In the genomic region with DNA sequence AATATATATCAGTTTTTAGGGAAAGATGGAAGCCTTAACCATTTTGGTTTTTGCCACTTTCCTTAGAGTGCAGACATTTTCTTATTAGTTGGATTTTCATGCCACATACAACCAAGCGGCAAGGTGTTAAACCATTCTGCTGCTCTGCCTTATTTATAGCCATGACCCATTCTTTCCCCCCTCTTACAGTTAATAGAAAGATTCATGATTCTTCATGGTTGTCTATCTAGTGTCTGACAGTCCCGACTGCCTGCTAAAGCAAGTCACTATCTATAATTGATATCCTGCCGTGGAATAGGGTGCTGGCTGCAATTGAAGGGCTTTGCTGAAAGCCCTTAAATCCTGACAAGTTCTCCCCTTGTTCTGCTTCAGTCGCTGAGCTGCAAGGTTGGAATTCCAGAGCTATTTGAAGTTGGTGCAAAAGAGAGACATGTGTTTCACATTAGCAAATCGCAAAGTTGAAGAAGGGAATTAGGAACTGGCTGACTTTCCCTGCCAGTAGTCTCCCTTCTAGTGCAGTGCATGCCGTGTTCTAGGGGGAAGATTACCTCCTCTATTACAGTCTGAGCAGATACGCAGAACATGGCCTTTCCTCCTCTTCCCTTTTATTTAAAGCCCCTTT, we compare ENCODE assay signal across 12 mouse cellular contexts.
DNase-seq lines count a peak whose midpoint lies in the region; ATAC-seq and TF ChIP-seq lines count a peak whose summit lies in the region.
"Had no signal": no experiment of that assay in that cellular context is flagged by ENCODE, and none has a peak within 500 bp of the region (broad histone marks: within the 10 kb centered on the region; RNA-seq: fewer than 3 reads in every experiment).

No protein-coding gene starts in this region.

- no peak for ATAC-seq in lung, embryonic 14.5 days (ENCODE audit: insufficient read depth)
- no peak for ATAC-seq in embryonic facial prominence, embryonic 11.5 days (replicated peaks; ENCODE audit: insufficient number of reproducible peaks, low FRiP score, low TSS enrichment, low read depth)
- peak; percentile 69; the same call in 1 of the 2 replicates for ATAC-seq in limb, embryonic 15.5 days (ENCODE audit: insufficient number of reproducible peaks, low FRiP score, low TSS enrichment, low read depth)
- no peak for ATAC-seq in liver, embryonic 12.5 days
- ATAC-seq: forebrain, postnatal 0 days had no signal

- no peaks in the 10 kb centered on the region for H3K9me3 ChIP-seq in lung, embryonic 14.5 days (ENCODE audit: low read depth, low read length)
- H3K9me3 ChIP-seq in embryonic facial prominence, embryonic 11.5 days (replicated peaks; ENCODE audit: control insufficient read depth, low read length): no peaks in the 10 kb centered on the region
- H3K9me3 ChIP-seq in limb, embryonic 15.5 days: no peaks in the 10 kb centered on the region
- no peaks in the 10 kb centered on the region for H3K9me3 ChIP-seq in liver, embryonic 12.5 days (replicated peaks)

- peaks cover 47% of the 10 kb centered on the region for H3K36me3 ChIP-seq in lung, embryonic 14.5 days (ENCODE audit: insufficient read depth)
- H3K36me3 ChIP-seq in embryonic facial prominence, embryonic 11.5 days (replicated peaks; ENCODE audit: control insufficient read depth, insufficient read depth, low read depth, low read length): peaks cover 6% of the 10 kb centered on the region
- H3K36me3 ChIP-seq in limb, embryonic 15.5 days: peaks cover 26% of the 10 kb centered on the region
- no peaks in the 10 kb centered on the region for H3K36me3 ChIP-seq in liver, embryonic 12.5 days

- no peak overlapping the region for H3K27ac ChIP-seq in lung, embryonic 14.5 days (ENCODE audit: low read depth)
- H3K27ac ChIP-seq in embryonic facial prominence, embryonic 11.5 days (replicated peaks; ENCODE audit: low read depth, low read length): no peak overlapping the region
- H3K27ac ChIP-seq in limb, embryonic 15.5 days: peak overlapping the region; percentile 72
- H3K27ac ChIP-seq in liver, embryonic 12.5 days: no peak overlapping the region

- peak; percentile 14 for DNase-seq in gastrocnemius, adult 18-20 months (ENCODE audit: low spot score)
- no peak for DNase-seq in gastrocnemius, postnatal 14 days
- peak; percentile 32 for DNase-seq in lung, embryonic 14.5 days
- DNase-seq in lung, postnatal 14 days: no peak
- DNase-seq in embryonic facial prominence, embryonic 11.5 days (ENCODE audit: low spot score): peak; percentile 84
- no peak for DNase-seq in frontal cortex, postnatal 25 days (ENCODE audit: low spot score in 2 of 2)
- DNase-seq: adrenal gland, postnatal 25 days; cerebellum, adult 9-11 months; forebrain, postnatal 0 days; right cerebral cortex, adult 18-20 months had no signal

- 27% methylated on average over 7 of the region's 7 CpGs for WGBS in lung, embryonic 14.5 days
- 25% methylated on average over 7 of the region's 7 CpGs for WGBS in embryonic facial prominence, embryonic 11.5 days
- 18% methylated on average over 7 of the region's 7 CpGs for WGBS in limb, embryonic 15.5 days
- 54% methylated on average over 7 of the region's 7 CpGs for WGBS in liver, embryonic 12.5 days (ENCODE audit: insufficient replicate concordance)

- no peak overlapping the region for H3K9ac ChIP-seq in lung, embryonic 14.5 days
- no peak overlapping the region for H3K9ac ChIP-seq in embryonic facial prominence, embryonic 11.5 days (replicated peaks; ENCODE audit: low read length)
- H3K9ac ChIP-seq in limb, embryonic 15.5 days: no peak overlapping the region
- H3K9ac ChIP-seq in liver, embryonic 12.5 days: no peak overlapping the region
- H3K9ac ChIP-seq: forebrain, postnatal 0 days had no signal

- no peak overlapping the region for H3K4me3 ChIP-seq in lung, embryonic 14.5 days (ENCODE audit: low read depth, low read length)
- no peak overlapping the region for H3K4me3 ChIP-seq in embryonic facial prominence, embryonic 11.5 days (ENCODE audit: low read depth, low read length)
- H3K4me3 ChIP-seq in limb, embryonic 15.5 days: no peak overlapping the region
- H3K4me3 ChIP-seq in liver, embryonic 12.5 days: no peak overlapping the region

- H3K27me3 ChIP-seq in lung, embryonic 14.5 days (ENCODE audit: insufficient read depth, low read length): no peaks in the 10 kb centered on the region
- H3K27me3 ChIP-seq in embryonic facial prominence, embryonic 11.5 days (ENCODE audit: control insufficient read depth, insufficient read depth, low read length): no peaks in the 10 kb centered on the region
- no peaks in the 10 kb centered on the region for H3K27me3 ChIP-seq in limb, embryonic 15.5 days
- H3K27me3 ChIP-seq in liver, embryonic 12.5 days (replicated peaks): no peaks in the 10 kb centered on the region

- no peaks in the 10 kb centered on the region for H3K4me1 ChIP-seq in lung, embryonic 14.5 days (ENCODE audit: insufficient read depth)
- peaks cover 3% of the 10 kb centered on the region; the same call in 1 of the 2 replicates for H3K4me1 ChIP-seq in embryonic facial prominence, embryonic 11.5 days (ENCODE audit: control insufficient read depth, insufficient read depth, low read length)
- peaks cover 18% of the 10 kb centered on the region for H3K4me1 ChIP-seq in limb, embryonic 15.5 days
- no peaks in the 10 kb centered on the region for H3K4me1 ChIP-seq in liver, embryonic 12.5 days

- H3K4me2 ChIP-seq in lung, embryonic 14.5 days: no peak overlapping the region
- no peak overlapping the region for H3K4me2 ChIP-seq in embryonic facial prominence, embryonic 11.5 days (ENCODE audit: low read depth, low read length)
- H3K4me2 ChIP-seq in limb, embryonic 15.5 days: no peak overlapping the region
- no peak overlapping the region for H3K4me2 ChIP-seq in liver, embryonic 12.5 days

- TF ChIP-seq CTCF in lung, embryonic 14.5 days (IDR thresholded peaks at IDR 0.05; ENCODE audit: low read depth): no peak

- intact Hi-C loops in gastrocnemius, postnatal 14 days (cut with DNase I; ENCODE audit: low total_unique reads): no loop called here

Comparison
In these comparisons a context has a peak if more than half of its experiments do, and no peak if none do; other contexts are left out.
1. DNase-seq: peak in gastrocnemius, adult 18-20 months (single experiment), lung, embryonic 14.5 days (single experiment) and embryonic facial prominence, embryonic 11.5 days (single experiment); none in gastrocnemius, postnatal 14 days (single experiment), lung, postnatal 14 days (single experiment) and frontal cortex, postnatal 25 days (0 of 2).